Mouse (Mus musculus) c-Kit-positive CD71-positive TER-119-positive erythroid progenitor cells, embryonic 14.5 days (primary cell): ENCODE results near the gene Dydc2.
A peak's percentile ranks its signal among the peaks of the same experiment; 100 is the strongest.
"Not testable (repeated sequence)": the region's sequence is repeated elsewhere in the genome, so short reads cannot be mapped to it uniquely, and the experiment has no call there.

ENCODE experiments used
- DNase-seq: peaks from one replicate; pipeline ENCODE4 v3.0.0-alpha.2; 2013; ENCODE audit warnings: low spot score

Dydc2 gene

GRCm38 (mm10) chr14:41069108-41069507, at the start of gene Dydc2:
Dydc2 (minus strand) TSS chr14:41069208.
- no peak for DNase-seq

- no peak for DNase-seq
Measured at GRCm38 (mm10) chr14:41116271-41116670, 47.3 kb upstream of the Dydc2 start.

GRCm38 (mm10) chr14:41112944-41113343, 43.9 kb upstream of the Dydc2 start:
- DNase-seq: no peak

GRCm38 (mm10) chr14:41111031-41111668, 42.1 kb upstream of the Dydc2 start:
- DNase-seq: no peak

- DNase-seq: no peak
Measured at GRCm38 (mm10) chr14:41104853-41105444, 35.9 kb upstream of the Dydc2 start, which contains the start of gene Mat1a. Mat1a (plus strand) TSS chr14:41105035.

GRCm38 (mm10) chr14:41102269-41102668, 33.3 kb upstream of the Dydc2 start:
- no peak for DNase-seq

- no peak for DNase-seq
Measured at GRCm38 (mm10) chr14:41101242-41101641, 32.2 kb upstream of the Dydc2 start.

GRCm38 (mm10) chr14:41100712-41101111, 31.7 kb upstream of the Dydc2 start:
- no peak for DNase-seq

- no peak for DNase-seq
Measured at GRCm38 (mm10) chr14:41098726-41099125, 29.7 kb upstream of the Dydc2 start.

GRCm38 (mm10) chr14:41096296-41096860, 27.4 kb upstream of the Dydc2 start:
- no peak for DNase-seq

- DNase-seq: no peak
Measured at GRCm38 (mm10) chr14:41094114-41094513, 25.1 kb upstream of the Dydc2 start.

GRCm38 (mm10) chr14:41090777-41091176, 21.8 kb upstream of the Dydc2 start:
- DNase-seq: peak; percentile 25

GRCm38 (mm10) chr14:41087509-41087908, 18.5 kb upstream of the Dydc2 start:
- DNase-seq: no peak

GRCm38 (mm10) chr14:41082408-41082807, 13.4 kb upstream of the Dydc2 start:
- DNase-seq: no peak

- no peak for DNase-seq
Measured at GRCm38 (mm10) chr14:41072944-41073275, 3.9 kb upstream of the Dydc2 start.

GRCm38 (mm10) chr14:41072229-41072943, 3.4 kb upstream of the Dydc2 start, which contains the start of gene Dydc1:
Dydc1 (plus strand) TSS chr14:41072911.
- no peak for DNase-seq

- no peak for DNase-seq
Measured at GRCm38 (mm10) chr14:41070343-41070742, 1.3 kb upstream of the Dydc2 start.

- DNase-seq: no peak
Measured at GRCm38 (mm10) chr14:41066416-41066815, 2.6 kb downstream of the Dydc2 start.

- DNase-seq: peak; percentile 34
Measured at GRCm38 (mm10) chr14:41065168-41065567, 3.8 kb downstream of the Dydc2 start.

- not testable (repeated sequence) for DNase-seq
Measured at GRCm38 (mm10) chr14:41053190-41053589, 15.8 kb downstream of the Dydc2 start.

- no peak for DNase-seq
Measured at GRCm38 (mm10) chr14:41052481-41052880, 16.5 kb downstream of the Dydc2 start.

GRCm38 (mm10) chr14:41050471-41050870, 18.5 kb downstream of the Dydc2 start:
- no peak for DNase-seq

GRCm38 (mm10) chr14:41047402-41047801, 21.6 kb downstream of the Dydc2 start:
- DNase-seq: no peak
